Mouse (Mus musculus): ENCODE data around the gene Fam171b. TPM values are rescaled to one million over a fixed set of nuclear protein-coding genes. Genes with fewer than 3 reads are reported as not detected.

Gene Fam171b
- 0.18 and 0.41 TPM in 2 replicates for polyA plus RNA-seq (2012; rRNA removed)

DNA sequence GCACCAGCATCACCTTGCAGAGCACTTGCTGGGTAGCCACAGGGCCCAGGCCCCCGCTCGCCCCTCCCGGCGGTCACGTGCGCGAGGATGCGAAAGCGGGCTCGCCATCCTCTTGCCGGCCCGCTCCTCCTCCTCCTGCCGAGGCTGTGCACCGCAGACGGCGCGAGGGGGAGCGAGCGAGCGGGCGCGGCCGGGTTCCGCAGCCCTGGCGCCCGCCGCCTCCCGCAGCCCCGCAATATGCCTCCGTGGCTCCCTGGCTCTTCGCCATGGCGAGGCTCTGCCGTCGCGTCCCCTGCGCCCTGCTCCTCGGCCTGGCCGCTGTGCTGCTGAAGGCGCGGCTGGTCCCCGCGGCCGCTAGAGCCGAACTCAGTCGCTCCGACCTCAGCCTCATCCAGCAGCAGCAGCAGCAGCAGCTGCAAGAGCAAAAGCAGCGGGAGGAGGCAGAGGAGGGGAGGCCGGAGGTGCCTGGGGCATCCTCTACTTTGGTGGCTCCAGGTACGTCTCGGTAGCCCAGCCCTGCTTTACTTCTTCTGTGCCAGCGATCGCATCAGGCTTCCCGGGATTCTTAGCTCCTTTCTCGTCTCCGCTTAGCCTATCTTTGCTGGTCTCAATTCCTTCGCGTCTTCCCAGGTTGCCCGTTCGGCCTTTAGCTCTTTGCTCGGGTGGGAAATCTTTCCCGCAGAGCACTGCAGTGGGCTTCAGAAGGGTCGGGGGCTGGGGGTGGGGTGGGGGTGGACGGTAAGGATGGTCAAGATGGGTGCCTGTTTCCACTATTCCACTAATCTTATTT, at the start of gene Fam171b:
Fam171b (plus strand) TSS at position 154 of the 790 bp plus-strand sequence.
- TF ChIP-seq CTCF (IDR thresholded peaks at IDR 0.05; ENCODE audit: insufficient read depth, low read length): no peak
- TF ChIP-seq POLR2A (IDR thresholded peaks at IDR 0.05; ENCODE audit: borderline replicate concordance, extremely low read depth, low read depth, low read length): no peak
- peak within 1 kb of the TSS; percentile 52 for H3K4me3 ChIP-seq (replicated peaks; ENCODE audit: extremely low read depth, low read depth, low read length)
- no peaks in the 10 kb centered on the region for H3K4me1 ChIP-seq (ENCODE audit: control insufficient read depth, insufficient read depth, low read length)
- WGBS: under 1% methylated on average over 63 of the region's 63 CpGs
- DNase-seq: peak; percentile 42

DNA sequence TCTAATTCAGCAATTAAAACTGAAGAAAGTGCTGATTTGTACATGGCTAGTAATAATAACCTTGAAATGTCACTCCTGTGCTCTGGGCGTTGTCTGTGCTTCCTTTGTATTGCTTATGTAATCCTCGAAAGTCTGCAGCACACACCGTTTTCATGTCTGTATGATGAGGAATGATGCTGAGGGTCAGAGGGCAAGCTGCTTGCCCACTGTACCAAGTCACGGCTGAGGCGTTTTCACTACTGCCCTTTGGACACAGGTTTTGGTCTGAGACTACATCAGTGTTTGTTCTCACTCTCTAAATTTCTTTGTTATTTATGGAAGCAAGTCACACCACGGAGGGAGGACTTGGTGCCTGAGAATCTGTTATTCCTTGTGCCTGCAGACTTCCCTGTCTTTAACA, 46.4 kb upstream of the Fam171b start:
- 65% methylated on average over 6 of the region's 6 CpGs for WGBS
- no peak for DNase-seq
- H3K4me1 ChIP-seq (ENCODE audit: control insufficient read depth, insufficient read depth, low read length): no peaks in the 10 kb centered on the region
- H3K4me3 ChIP-seq (replicated peaks; ENCODE audit: extremely low read depth, low read depth, low read length): no peak overlapping the region
- no peak for TF ChIP-seq CTCF (IDR thresholded peaks at IDR 0.05; ENCODE audit: insufficient read depth, low read length)
- TF ChIP-seq POLR2A (IDR thresholded peaks at IDR 0.05; ENCODE audit: borderline replicate concordance, extremely low read depth, low read depth, low read length): no peak

- 44% methylated on average over 1 of the region's 1 CpGs for WGBS
- DNase-seq: no peak
- no peak for TF ChIP-seq POLR2A (IDR thresholded peaks at IDR 0.05; ENCODE audit: borderline replicate concordance, extremely low read depth, low read depth, low read length)
- no peak for TF ChIP-seq CTCF (IDR thresholded peaks at IDR 0.05; ENCODE audit: insufficient read depth, low read length)
- H3K4me1 ChIP-seq (ENCODE audit: control insufficient read depth, insufficient read depth, low read length): no peaks in the 10 kb centered on the region
- H3K4me3 ChIP-seq (replicated peaks; ENCODE audit: extremely low read depth, low read depth, low read length): no peak overlapping the region
These were observed 45.6 kb upstream of the Fam171b start for GRCm38 (mm10) chr2:83766878-83767277.

DNA sequence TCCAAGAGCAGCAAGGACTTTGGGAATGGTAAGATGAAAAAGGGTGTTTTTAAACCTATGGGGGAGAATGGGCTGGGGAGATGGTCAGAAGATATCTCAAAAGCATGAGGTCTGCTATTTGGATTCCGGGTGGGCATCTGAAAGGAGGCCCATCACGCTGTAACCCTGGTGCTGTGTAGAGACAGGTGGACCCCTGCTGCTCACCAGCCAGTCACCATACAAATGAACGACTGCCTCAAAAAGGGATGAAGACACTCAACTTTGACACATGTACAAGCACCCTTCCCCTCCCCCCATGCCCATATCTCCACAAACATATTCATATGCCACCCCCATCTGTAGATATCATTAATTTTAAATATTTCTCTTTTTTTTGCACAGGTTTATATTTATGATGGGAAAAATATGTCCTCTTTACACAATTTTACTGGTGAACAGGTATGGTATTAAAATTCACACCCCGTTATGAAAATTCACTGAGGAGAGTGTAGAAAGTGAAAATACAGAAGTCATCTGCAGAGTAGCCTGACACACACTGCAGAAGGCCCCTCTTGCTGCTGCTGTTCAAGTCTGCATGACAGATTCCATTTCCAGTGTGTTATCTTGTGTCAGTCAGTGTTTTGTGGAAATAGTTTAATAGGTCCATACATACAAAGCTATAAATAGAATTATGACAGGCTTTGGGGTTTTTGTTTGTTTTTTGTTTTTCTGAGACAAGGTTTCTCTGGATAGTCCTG, 44.0 kb upstream of the Fam171b start:
- DNase-seq: no peak
- Histone ChIP-seq H3K4me1 (ENCODE audit: control insufficient read depth, insufficient read depth, low read length) (no peaks in the 10 kb centered on the region), H3K4me3 (replicated peaks; ENCODE audit: extremely low read depth, low read depth, low read length) (no peak overlapping the region)
- WGBS: 91% methylated on average over 4 of the region's 4 CpGs
- TF ChIP-seq CTCF (IDR thresholded peaks at IDR 0.05; ENCODE audit: insufficient read depth, low read length): no peak
- no peak for TF ChIP-seq POLR2A (IDR thresholded peaks at IDR 0.05; ENCODE audit: borderline replicate concordance, extremely low read depth, low read depth, low read length)

GRCm38 (mm10) chr2:83771155-83771812, 41.2 kb upstream of the Fam171b start:
- 52% methylated on average over 7 of the region's 7 CpGs for WGBS
- H3K4me1 ChIP-seq (ENCODE audit: control insufficient read depth, insufficient read depth, low read length): no peaks in the 10 kb centered on the region
- DNase-seq: no peak
- TF ChIP-seq CTCF (IDR thresholded peaks at IDR 0.05; ENCODE audit: insufficient read depth, low read length) (peak; percentile 92), POLR2A (IDR thresholded peaks at IDR 0.05; ENCODE audit: borderline replicate concordance, extremely low read depth, low read depth, low read length) (no peak)
- H3K4me3 ChIP-seq (replicated peaks; ENCODE audit: extremely low read depth, low read depth, low read length): no peak overlapping the region

- DNase-seq: no peak
- TF ChIP-seq CTCF (IDR thresholded peaks at IDR 0.05; ENCODE audit: insufficient read depth, low read length) (no peak), POLR2A (IDR thresholded peaks at IDR 0.05; ENCODE audit: borderline replicate concordance, extremely low read depth, low read depth, low read length) (no peak)
- Histone ChIP-seq H3K4me3 (replicated peaks; ENCODE audit: extremely low read depth, low read depth, low read length) (no peak overlapping the region), H3K4me1 (ENCODE audit: control insufficient read depth, insufficient read depth, low read length) (no peaks in the 10 kb centered on the region)
- WGBS: 93% methylated on average over 20 of the region's 20 CpGs
These were observed 20.9 kb upstream of the Fam171b start for GRCm38 (mm10) chr2:83791330-83792073.

DNA sequence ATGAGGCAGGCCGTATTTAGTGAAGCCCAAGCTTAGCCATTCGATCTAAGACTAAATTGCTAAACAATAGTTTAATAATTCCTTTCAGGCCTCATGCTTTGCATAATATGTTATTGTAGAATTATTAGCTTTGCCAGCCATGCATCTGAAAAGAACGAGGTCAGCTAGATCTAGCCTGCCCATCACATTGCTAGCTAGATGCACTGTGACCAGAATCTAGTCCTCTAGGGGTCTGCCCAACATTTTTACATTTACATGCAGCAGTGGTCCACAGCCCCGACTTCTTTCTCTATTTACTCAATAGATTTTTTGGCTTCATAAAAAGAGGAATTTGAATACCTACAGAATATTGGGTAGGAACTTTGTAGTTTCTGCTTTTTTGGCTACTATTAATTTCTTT, 20.3 kb upstream of the Fam171b start:
- no peak for DNase-seq
- no peaks in the 10 kb centered on the region for H3K4me1 ChIP-seq (ENCODE audit: control insufficient read depth, insufficient read depth, low read length)
- WGBS: 95% methylated on average over 4 of the region's 4 CpGs
- TF ChIP-seq CTCF (IDR thresholded peaks at IDR 0.05; ENCODE audit: insufficient read depth, low read length): no peak
- no peak overlapping the region for H3K4me3 ChIP-seq (replicated peaks; ENCODE audit: extremely low read depth, low read depth, low read length)

- WGBS: 68% methylated on average over 4 of the region's 4 CpGs
- DNase-seq: no peak
- Histone ChIP-seq H3K4me3 (replicated peaks; ENCODE audit: extremely low read depth, low read depth, low read length) (no peak overlapping the region), H3K4me1 (ENCODE audit: control insufficient read depth, insufficient read depth, low read length) (no peaks in the 10 kb centered on the region)
- TF ChIP-seq CTCF (IDR thresholded peaks at IDR 0.05; ENCODE audit: insufficient read depth, low read length) (no peak), POLR2A (IDR thresholded peaks at IDR 0.05; ENCODE audit: borderline replicate concordance, extremely low read depth, low read depth, low read length) (no peak)
These were observed 16.7 kb upstream of the Fam171b start for GRCm38 (mm10) chr2:83795766-83796165.

DNA sequence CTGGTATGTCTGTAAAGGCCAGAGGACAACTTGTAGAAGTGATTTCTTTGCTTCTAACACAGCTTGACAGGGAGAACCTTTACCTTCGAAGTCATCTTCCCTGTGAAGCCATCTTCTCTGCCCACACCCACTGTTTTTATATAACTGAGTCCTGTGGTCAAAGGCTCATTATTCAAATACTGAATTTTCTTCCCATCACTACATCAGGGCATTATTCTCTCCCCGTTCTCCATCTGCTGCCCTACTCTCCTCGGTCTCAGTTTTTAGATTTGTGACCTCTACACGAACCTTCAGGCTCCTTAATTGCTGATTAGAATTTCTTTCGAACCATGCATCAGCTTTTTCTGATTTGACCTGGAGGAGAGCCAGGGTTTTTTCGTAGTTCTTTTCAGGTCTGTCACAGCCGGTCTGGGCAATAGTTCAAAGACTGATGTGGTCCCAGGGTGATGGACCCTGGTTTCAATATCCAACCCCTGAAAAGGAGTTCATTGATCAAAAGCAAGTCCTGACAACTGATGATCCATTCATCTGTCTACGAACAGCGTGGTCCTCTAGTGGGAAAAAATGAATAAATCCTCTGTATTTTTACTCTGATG, 14.4 kb upstream of the Fam171b start:
- no peak for DNase-seq
- TF ChIP-seq CTCF (IDR thresholded peaks at IDR 0.05; ENCODE audit: insufficient read depth, low read length): no peak
- TF ChIP-seq POLR2A (IDR thresholded peaks at IDR 0.05; ENCODE audit: borderline replicate concordance, extremely low read depth, low read depth, low read length): no peak
- no peak overlapping the region for H3K4me3 ChIP-seq (replicated peaks; ENCODE audit: extremely low read depth, low read depth, low read length)
- 73% methylated on average over 9 of the region's 9 CpGs for WGBS
- no peaks in the 10 kb centered on the region for H3K4me1 ChIP-seq (ENCODE audit: control insufficient read depth, insufficient read depth, low read length)

All from lung, adult 2 months (tissue).